Mouse (Mus musculus) brain, embryonic 18.5 days (tissue): ENCODE measurements at regions not wholly inside any gene's neighbourhood (a gene's known extent, or its start where the extent isn't known, plus 50 kb on each side); places are given as distances from the start of the nearest gene placed in this dataset.

ENCODE experiments used
- DNase-seq: peaks from one replicate; pipeline ENCODE4 v3.0.0-alpha.2; 2012; ENCODE audit warnings: low read depth, low spot score

GRCm38 (mm10) chr8:7489948-7490347 lies 1171.1 kb downstream of the Efnb2 start:
- DNase-seq, result no peak

- DNase-seq, result no peak
Measured at GRCm38 (mm10) chr8:7472153-7472796, 1188.8 kb downstream of the Efnb2 start.

- DNase-seq, result no peak
Measured at GRCm38 (mm10) chr8:7469261-7469660, 1191.8 kb downstream of the Efnb2 start.

GRCm38 (mm10) chr8:7462798-7463197 lies 1198.2 kb downstream of the Efnb2 start:
- DNase-seq, result no peak

- DNase-seq, result no peak
Measured at GRCm38 (mm10) chr8:7449361-7449760, 1211.7 kb downstream of the Efnb2 start.

- no peak for DNase-seq
Measured at GRCm38 (mm10) chr8:7447026-7447425, 1214.0 kb downstream of the Efnb2 start.

GRCm38 (mm10) chr8:7440829-7441228 lies 1220.2 kb downstream of the Efnb2 start:
- no peak for DNase-seq

- peak; percentile 68 for DNase-seq
Measured at GRCm38 (mm10) chr8:7440278-7440684, 1220.8 kb downstream of the Efnb2 start.

GRCm38 (mm10) chr8:7439869-7440268 lies 1221.2 kb downstream of the Efnb2 start:
- no peak for DNase-seq

- no peak for DNase-seq
Measured at GRCm38 (mm10) chr8:7430482-7430881, 1230.6 kb downstream of the Efnb2 start.

- DNase-seq, result no peak
Measured at GRCm38 (mm10) chr8:7398175-7398574, 1262.9 kb downstream of the Efnb2 start.

- peak; percentile 18 for DNase-seq
Measured at GRCm38 (mm10) chr8:7397355-7397862, 1263.6 kb downstream of the Efnb2 start.
